Mouse (Mus musculus) forebrain, embryonic 11.5 days (tissue): Measurements from ENCODE around the gene Ank. TPM values are rescaled to one million over a fixed set of nuclear protein-coding genes. Genes with fewer than 3 reads are reported as not detected.
A peak's percentile ranks its signal among the peaks of the same experiment; 100 is the strongest.

Source experiments
- ATAC-seq: fragments of 200-750 bp; cut with Nextera tagmentation; replicated peaks from 2 replicates; pipeline ENCODE4 v1.8.0; 2017; ENCODE audit warnings: moderate TSS enrichment; ENCODE audit not compliant: low FRiP score
- DNase-seq: peaks from one replicate; pipeline ENCODE4 v3.0.0-alpha.2; 2017; ENCODE audit warnings: low spot score
- H3K27ac ChIP-seq: fragments of 300-500 bp; sonication (generic); 2 replicates; pipeline ENCODE4 v1.5.1; 2014; ENCODE audit warnings: low read depth, low read length
- H3K27me3 ChIP-seq: fragments of 300-500 bp; sonication (generic); 2 replicates; pipeline ENCODE4 v1.6.1; 2014; ENCODE audit warnings: mild to moderate bottlenecking, low read length, mixed read lengths; ENCODE audit not compliant: control insufficient read depth, insufficient read depth
- H3K36me3 ChIP-seq: fragments of 300-500 bp; sonication (generic); 2 replicates; pipeline ENCODE4 v1.6.1; 2014; ENCODE audit warnings: mild to moderate bottlenecking, low read length, moderate library complexity, mixed read lengths; ENCODE audit not compliant: control insufficient read depth, insufficient read depth
- H3K4me1 ChIP-seq: fragments of 300-500 bp; sonication (generic); replicated peaks from 2 replicates; pipeline ENCODE4 v1.6.1; 2014; ENCODE audit warnings: low read length, mixed read lengths; ENCODE audit not compliant: control insufficient read depth, insufficient read depth
- H3K4me2 ChIP-seq: fragments of 300-500 bp; sonication (generic); 2 replicates; pipeline ENCODE4 v1.6.1; 2014; ENCODE audit warnings: low read depth, mild to moderate bottlenecking, low read length, moderate library complexity, mixed read lengths; ENCODE audit not compliant: severe bottlenecking
- H3K4me3 ChIP-seq: fragments of 300-500 bp; sonication (generic); 2 replicates; pipeline ENCODE4 v1.5.1; 2014; ENCODE audit warnings: low read depth, low read length
- H3K9ac ChIP-seq: fragments of 300-500 bp; sonication (generic); 2 replicates; pipeline ENCODE4 v1.6.1; 2014; ENCODE audit warnings: low read length
- H3K9me3 ChIP-seq: fragments of 300-500 bp; sonication (generic); 2 replicates; pipeline ENCODE4 v1.6.1; 2016; ENCODE audit warnings: low read length, mixed read lengths; ENCODE audit not compliant: control insufficient read depth
- whole genome bisulfite sequencing: fragments of 180-500 bp; shearing (Covaris S2); extraction: QIAGEN DNeasy Blood & Tissue Kit; methylation state at CpG from one replicate; pipeline ENCODE4 v1.1.7; 2014; 5-methylcytosine and 5-hydroxymethylcytosine counted together
- polyA plus RNA-seq: library from polyadenylated mRNA; unstranded; fragments of >200 nt; fragmentation: Nextera tagmentation; extraction: Ambion mirVana; gene quantifications from 2 replicates; pipeline ENCODE4 v1.2.1, GENCODE M21; 2014

Gene Ank
- polyA plus RNA-seq, 1 experiment from 2014 or later, result 6.8 TPM

- Histone ChIP-seq H3K9me3 (no peaks in the 10 kb centered on the region), H3K36me3 (no peaks in the 10 kb centered on the region; the same call in 1 of the 2 replicates), H3K4me3 (no peak overlapping the region), H3K4me1 (no peaks in the 10 kb centered on the region), H3K27ac (no peak overlapping the region), H3K9ac (no peak overlapping the region), H3K4me2 (no peak overlapping the region), H3K27me3 (no peaks in the 10 kb centered on the region)
- ATAC-seq (no peak), DNase-seq (no peak)
- 92% methylated on average over 4 of the region's 4 CpGs for WGBS
These were observed 143.1 kb downstream of the Ank start for GRCm38 (mm10) chr15:27609554-27609953.

- H3K4me2 ChIP-seq, result no peak overlapping the region
- no peaks in the 10 kb centered on the region for H3K4me1 ChIP-seq
- ATAC-seq (peak; percentile 80), DNase-seq (peak; percentile 75)
- WGBS, result 55% methylated on average over 6 of the region's 6 CpGs
- H3K9ac ChIP-seq, result no peak overlapping the region
- no peak overlapping the region for H3K4me3 ChIP-seq
- H3K27me3 ChIP-seq, result no peaks in the 10 kb centered on the region
- no peaks in the 10 kb centered on the region for H3K9me3 ChIP-seq
- H3K27ac ChIP-seq, result no peak overlapping the region
- H3K36me3 ChIP-seq, result no peaks in the 10 kb centered on the region; the same call in 1 of the 2 replicates
These were observed 146.2 kb downstream of the Ank start for GRCm38 (mm10) chr15:27612533-27613221.

GRCm38 (mm10) chr15:27613255-27613654, 146.8 kb downstream of the Ank start:
- Histone ChIP-seq H3K4me1 (no peaks in the 10 kb centered on the region), H3K9me3 (no peaks in the 10 kb centered on the region), H3K4me2 (no peak overlapping the region), H3K36me3 (no peaks in the 10 kb centered on the region; the same call in 1 of the 2 replicates), H3K27me3 (no peaks in the 10 kb centered on the region), H3K9ac (no peak overlapping the region), H3K4me3 (no peak overlapping the region), H3K27ac (no peak overlapping the region)
- WGBS, result 90% methylated on average over 4 of the region's 4 CpGs
- ATAC-seq, result peak; percentile 46; the same call in 1 of the 2 replicates
- DNase-seq, result no peak

- 93% methylated on average over 4 of the region's 4 CpGs for WGBS
- Histone ChIP-seq H3K4me1 (no peaks in the 10 kb centered on the region), H3K4me2 (no peak overlapping the region), H3K9me3 (no peaks in the 10 kb centered on the region), H3K27ac (no peak overlapping the region), H3K27me3 (no peaks in the 10 kb centered on the region), H3K36me3 (no peaks in the 10 kb centered on the region; the same call in 1 of the 2 replicates), H3K4me3 (no peak overlapping the region), H3K9ac (no peak overlapping the region)
- DNase-seq (no peak), ATAC-seq (no peak)
These were observed 149.7 kb downstream of the Ank start for GRCm38 (mm10) chr15:27616159-27616558.

GRCm38 (mm10) chr15:27617227-27617626, 150.8 kb downstream of the Ank start:
- no peak overlapping the region for H3K4me3 ChIP-seq
- ATAC-seq (no peak), DNase-seq (no peak)
- no peak overlapping the region for H3K4me2 ChIP-seq
- H3K27ac ChIP-seq, result no peak overlapping the region
- no peaks in the 10 kb centered on the region for H3K9me3 ChIP-seq
- no peak overlapping the region for H3K9ac ChIP-seq
- no peaks in the 10 kb centered on the region for H3K27me3 ChIP-seq
- WGBS, result 97% methylated on average over 3 of the region's 3 CpGs
- no peaks in the 10 kb centered on the region for H3K4me1 ChIP-seq
- H3K36me3 ChIP-seq, result no peaks in the 10 kb centered on the region

- DNase-seq (no peak), ATAC-seq (no peak)
- Histone ChIP-seq H3K9ac (no peak overlapping the region), H3K27ac (no peak overlapping the region), H3K4me2 (no peak overlapping the region), H3K36me3 (no peaks in the 10 kb centered on the region), H3K27me3 (no peaks in the 10 kb centered on the region), H3K4me3 (no peak overlapping the region), H3K9me3 (no peaks in the 10 kb centered on the region), H3K4me1 (no peaks in the 10 kb centered on the region)
- WGBS, result 88% methylated on average over 6 of the region's 6 CpGs
These were observed 152.5 kb downstream of the Ank start for GRCm38 (mm10) chr15:27618778-27619533.

- no peaks in the 10 kb centered on the region for H3K27me3 ChIP-seq
- no peak for ATAC-seq
- H3K9ac ChIP-seq, result no peak overlapping the region
- H3K4me2 ChIP-seq, result no peak overlapping the region
- WGBS, result 88% methylated on average over 3 of the region's 3 CpGs
- no peak overlapping the region for H3K27ac ChIP-seq
- no peak for DNase-seq
- no peaks in the 10 kb centered on the region for H3K9me3 ChIP-seq
- no peak overlapping the region for H3K4me3 ChIP-seq
- H3K36me3 ChIP-seq, result no peaks in the 10 kb centered on the region
- no peaks in the 10 kb centered on the region for H3K4me1 ChIP-seq
These were observed 153.2 kb downstream of the Ank start for GRCm38 (mm10) chr15:27619683-27620082.

GRCm38 (mm10) chr15:27620475-27621185, 154.2 kb downstream of the Ank start:
- 89% methylated on average over 6 of the region's 6 CpGs for WGBS
- no peak for ATAC-seq
- H3K36me3 ChIP-seq, result no peaks in the 10 kb centered on the region
- no peak overlapping the region for H3K27ac ChIP-seq
- no peak for DNase-seq
- no peak overlapping the region for H3K4me3 ChIP-seq
- no peaks in the 10 kb centered on the region for H3K27me3 ChIP-seq
- no peaks in the 10 kb centered on the region for H3K9me3 ChIP-seq
- no peak overlapping the region for H3K9ac ChIP-seq
- H3K4me2 ChIP-seq, result no peak overlapping the region
- no peaks in the 10 kb centered on the region for H3K4me1 ChIP-seq
